ENCODE assay signal across 8 mouse cellular contexts in the genomic region with DNA sequence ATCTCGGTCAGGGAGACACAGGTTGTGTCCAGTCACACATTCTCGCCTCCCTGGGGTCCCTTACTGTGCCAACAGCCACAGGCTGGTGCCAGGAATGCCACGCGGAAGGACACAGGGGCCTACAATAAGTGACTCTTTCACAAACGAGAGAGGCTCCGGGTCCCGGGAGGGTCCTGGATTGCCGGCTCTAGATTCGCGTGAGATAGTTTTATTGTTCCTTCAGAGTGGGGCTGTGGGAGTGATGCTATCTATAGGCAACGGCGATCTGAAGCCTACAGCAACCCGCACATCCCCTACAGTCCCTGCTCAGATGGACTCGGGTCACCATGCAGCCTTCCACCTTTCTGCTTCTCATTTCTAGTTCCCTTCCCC. TPM values are rescaled to one million over a fixed set of nuclear protein-coding genes. Genes with fewer than 3 reads are reported as not detected.
DNase-seq lines count a peak whose midpoint lies in the region; ATAC-seq and TF ChIP-seq lines count a peak whose summit lies in the region.

No protein-coding gene starts in this region.

- H3K4me2 ChIP-seq in heart, embryonic 13.5 days: peak overlapping the region; percentile 80
- peak overlapping the region; percentile 79 for H3K4me2 ChIP-seq in myocyte (ENCODE audit: low read depth)

- peak; percentile 10 for DNase-seq in left cerebral cortex, adult 11 months (ENCODE audit: low spot score)
- no peak for DNase-seq in left cerebral cortex, postnatal 36 days (ENCODE audit: low spot score in 2 of 2)
- peak; percentile 10 for DNase-seq in Patski (ENCODE audit: low read depth, low spot score)
- peak; percentile 21 to 68 for DNase-seq in cerebellum, postnatal 4 days (ENCODE audit: low spot score in 2 of 2)
- peak; percentile 23 to 52 for DNase-seq in left cerebral cortex, adult 8-10 months (ENCODE audit: low spot score in 2 of 2)

- no peak for TF ChIP-seq CTCF in Patski (IDR thresholded peaks at IDR 0.05)

- peaks cover 33% of the 10 kb centered on the region for H3K79me2 ChIP-seq in myocyte (ENCODE audit: control insufficient read depth, insufficient read depth)

- intact Hi-C loops in left cerebral cortex, postnatal 36 days (cut with DNase I): loop anchor here (1.0 to 5.0 kb wide), 4 partner anchors 38 to 181 kb away; no protein-coding TSS in a partner anchor

- H3K27me3 ChIP-seq in Patski (no peaks in the 10 kb centered on the region), myocyte (ENCODE audit: control insufficient read depth, insufficient read depth, insufficient read length) (no peaks in the 10 kb centered on the region)
- peaks cover 18% of the 10 kb centered on the region for H3K27me3 ChIP-seq in heart, embryonic 13.5 days (replicated peaks)

- peaks cover 22% of the 10 kb centered on the region for H3K4me1 ChIP-seq in heart, embryonic 13.5 days

- POLR2A ChIA-PET in Patski (lab: Charles Lee): interaction anchor here (1.1 to 1.4 kb wide), 2 partner anchors 11 to 182 kb away, joined by 4 to 11 read pairs; no protein-coding TSS in a partner anchor

- peak; percentile 59 for TF ChIP-seq POLR2A in myocyte (IDR thresholded peaks at IDR 0.05; ENCODE audit: insufficient read length, low read depth)

- CTCF ChIA-PET in Patski (lab: Charles Lee): no interaction called here

- in situ Hi-C loops in Patski (cut with MboI; ENCODE audit: low pct_unique_long_range_greater_than_20kb): loop anchor here (5.0 kb wide), 1 partner anchor 182 kb away; no protein-coding TSS in a partner anchor

- ATAC-seq in Patski: no peak
- no peak for ATAC-seq in heart, embryonic 13.5 days (ENCODE audit: extremely low read depth, insufficient number of reproducible peaks, low FRiP score, low TSS enrichment)
- ATAC-seq in megakaryocyte progenitor cell, adult 5-6 weeks (replicated peaks; ENCODE audit: poor library complexity): no peak

- peaks cover 14% of the 10 kb centered on the region for H3K36me3 ChIP-seq in heart, embryonic 13.5 days
- H3K36me3 ChIP-seq in myocyte (ENCODE audit: control insufficient read depth, insufficient read depth): peaks cover 5% of the 10 kb centered on the region

- peak overlapping the region; percentile 99 for H3K27ac ChIP-seq in heart, embryonic 13.5 days (replicated peaks)

- H3K9me3 ChIP-seq in heart, embryonic 13.5 days: no peaks in the 10 kb centered on the region

- peak overlapping the region; percentile 99 for H3K9ac ChIP-seq in heart, embryonic 13.5 days

- H3ac ChIP-seq in myocyte (ENCODE audit: control insufficient read depth, insufficient read length): peak overlapping the region; percentile 99

- WGBS in heart, embryonic 13.5 days: 3% methylated on average over 14 of the region's 14 CpGs

- peak overlapping the region; percentile 95 for H3K4me3 ChIP-seq in heart, embryonic 13.5 days
- H3K4me3 ChIP-seq in myocyte: peak overlapping the region; percentile 85

TF ChIP-seq in myocyte, 11 proteins besides CTCF, POLR2A, EP300 and RAD21:
- TF ChIP-seq POLR2AphosphoS2 (IDR thresholded peaks at IDR 0.05; ENCODE audit: insufficient read length, low read depth): peak; percentile 65
- no peak for TF ChIP-seq E2F4 (IDR thresholded peaks at IDR 0.05; ENCODE audit: insufficient read depth)

RNA-seq across cellular contexts. Expression of a gene that starts 0.7 kb away (rescaled TPM):
- 100 to 1,000 TPM; 154 to 194 TPM for total RNA-seq in left cerebral cortex, postnatal 36 days (2021)
- 242 TPM for polyA plus RNA-seq in Patski (2021)
- polyA plus RNA-seq in heart, embryonic 13.5 days (2015; fragmentation: Nextera tagmentation; extraction: Ambion mirVana): 74.5 and 79.7 TPM in 2 replicates
- total RNA-seq in left cerebral cortex, adult 8-10 months (2022): 100 to 1,000 TPM; 167 to 255 (median 212) TPM
- polyA plus RNA-seq in myocyte (2012; fragmentation: generic; extraction: Trizol): 38.9 TPM
- total RNA-seq in megakaryocyte progenitor cell, adult 5-6 weeks (2015): 245 TPM in 2 replicates
- total RNA-seq in megakaryocyte progenitor cell, adult 5-6 weeks (2017): 383 and 513 TPM in 2 replicates

Comparison
In these comparisons a context has a peak if more than half of its experiments do, and no peak if none do; other contexts are left out.
1. DNase-seq: peak in left cerebral cortex, adult 11 months (single experiment), Patski (single experiment), cerebellum, postnatal 4 days (2 of 2) and left cerebral cortex, adult 8-10 months (2 of 2); none in left cerebral cortex, postnatal 36 days (0 of 2).